Mouse (Mus musculus): Measurements from ENCODE around the gene Olfr221. TPM values are rescaled to one million over a fixed set of nuclear protein-coding genes. Genes with fewer than 3 reads are reported as not detected.
"Not testable (repeated sequence)": the region's sequence is repeated elsewhere in the genome, so short reads cannot be mapped to it uniquely, and the experiment has no call there.

Gene Olfr221
- polyA plus RNA-seq (2015; fragmentation: Nextera tagmentation; extraction: Ambion mirVana) = not detected in 2 replicates

DNA sequence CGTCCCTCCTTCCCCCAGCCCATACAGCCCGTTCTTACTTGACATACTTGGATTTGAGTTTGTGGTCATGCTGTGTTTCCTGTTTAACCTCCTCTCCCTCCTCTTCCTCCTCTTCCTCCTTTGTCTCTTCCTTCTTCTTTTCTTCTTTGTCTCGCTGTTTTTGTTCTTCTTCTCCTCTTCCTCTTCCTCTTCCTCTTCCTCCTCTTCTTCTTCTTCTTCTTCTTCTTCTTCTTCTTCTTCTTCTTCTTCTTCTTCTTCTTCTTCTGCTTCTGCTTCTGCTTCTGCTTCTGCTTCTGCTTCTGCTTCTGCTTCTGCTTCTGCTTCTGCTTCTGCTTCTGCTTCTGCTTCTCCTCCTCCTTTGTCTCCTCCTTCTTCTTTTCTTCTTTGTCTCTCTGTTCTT, at the start of gene Olfr221:
Olfr221 (minus strand) TSS at position 101 of the 400 bp plus-strand sequence.
- not testable (repeated sequence) for H3K9ac ChIP-seq (ENCODE audit: low read depth, low read length); H3K4me1 ChIP-seq (replicated peaks; ENCODE audit: insufficient read depth, low read length); H3K9me3 ChIP-seq (replicated peaks; ENCODE audit: low read length); H3K4me3 ChIP-seq (replicated peaks; ENCODE audit: low read depth, low read length); H3K4me2 ChIP-seq (ENCODE audit: low read length); H3K27me3 ChIP-seq (ENCODE audit: insufficient read depth, low read length); H3K27ac ChIP-seq; DNase-seq (ENCODE audit: low spot score); ATAC-seq (replicated peaks; ENCODE audit: low FRiP score, low read depth); H3K36me3 ChIP-seq (ENCODE audit: insufficient read depth, low read length)
- 63% methylated on average over 3 of the region's 3 CpGs for WGBS

- DNase-seq (ENCODE audit: low spot score) (no peak), ATAC-seq (replicated peaks; ENCODE audit: low FRiP score, low read depth) (no peak)
- H3K27me3 ChIP-seq (ENCODE audit: insufficient read depth, low read length) = no peaks in the 10 kb centered on the region
- H3K4me2 ChIP-seq (ENCODE audit: low read length) = no peak overlapping the region
- H3K9ac ChIP-seq (ENCODE audit: low read depth, low read length) = no peak overlapping the region
- H3K9me3 ChIP-seq (replicated peaks; ENCODE audit: low read length) = no peaks in the 10 kb centered on the region
- peaks cover 36% of the 10 kb centered on the region for H3K36me3 ChIP-seq (ENCODE audit: insufficient read depth, low read length)
- no peak overlapping the region for H3K27ac ChIP-seq
- H3K4me3 ChIP-seq (replicated peaks; ENCODE audit: low read depth, low read length) = no peak overlapping the region
- TF ChIP-seq CTCF (IDR thresholded peaks at IDR 0.05; ENCODE audit: low read depth) = no peak
- H3K4me1 ChIP-seq (replicated peaks; ENCODE audit: insufficient read depth, low read length) = no peaks in the 10 kb centered on the region
Observed at GRCm38 (mm10) chr14:52083083-52083482, 40.8 kb upstream of the Olfr221 start.

- Histone ChIP-seq H3K27ac (no peak overlapping the region), H3K9me3 (replicated peaks; ENCODE audit: low read length) (no peaks in the 10 kb centered on the region), H3K4me2 (ENCODE audit: low read length) (no peak overlapping the region), H3K27me3 (ENCODE audit: insufficient read depth, low read length) (no peaks in the 10 kb centered on the region), H3K36me3 (ENCODE audit: insufficient read depth, low read length) (peaks cover 23% of the 10 kb centered on the region), H3K9ac (ENCODE audit: low read depth, low read length) (no peak overlapping the region), H3K4me3 (replicated peaks; ENCODE audit: low read depth, low read length) (no peak overlapping the region), H3K4me1 (replicated peaks; ENCODE audit: insufficient read depth, low read length) (no peaks in the 10 kb centered on the region)
- no peak for TF ChIP-seq CTCF (IDR thresholded peaks at IDR 0.05; ENCODE audit: low read depth)
- peak; percentile 68 for ATAC-seq (replicated peaks; ENCODE audit: low FRiP score, low read depth)
- 92% methylated on average over 15 of the region's 15 CpGs for WGBS
- DNase-seq (ENCODE audit: low spot score) = no peak
Observed at GRCm38 (mm10) chr14:52071599-52072137, 29.4 kb upstream of the Olfr221 start.

DNA sequence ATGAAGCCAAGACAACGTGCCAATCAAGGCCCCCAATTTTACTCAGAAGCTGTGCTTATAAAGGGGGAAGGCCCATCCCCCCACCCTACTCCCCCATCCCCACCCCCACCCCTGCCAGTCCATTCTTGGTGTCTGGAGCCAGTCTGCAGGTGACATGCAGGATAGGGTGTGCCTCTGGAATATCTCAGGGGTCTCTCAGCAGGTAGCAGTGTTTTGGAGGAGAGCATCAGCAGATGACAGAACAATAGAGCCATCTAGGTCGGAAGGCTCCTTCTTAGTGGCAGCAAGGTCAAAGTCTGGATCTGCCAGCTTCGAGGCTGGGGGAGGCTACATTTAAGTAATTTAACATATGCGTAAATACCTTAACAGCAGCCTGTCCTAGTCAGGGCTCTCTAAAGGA, 23.9 kb upstream of the Olfr221 start:
- no peak for TF ChIP-seq CTCF (IDR thresholded peaks at IDR 0.05; ENCODE audit: low read depth)
- WGBS = 53% methylated on average over 4 of the region's 4 CpGs
- ATAC-seq (replicated peaks; ENCODE audit: low FRiP score, low read depth) = no peak

GRCm38 (mm10) chr14:52061798-52062197, 19.5 kb upstream of the Olfr221 start:
- H3K36me3 ChIP-seq (ENCODE audit: insufficient read depth, low read length) = no peaks in the 10 kb centered on the region
- 87% methylated on average over 8 of the region's 8 CpGs for WGBS
- no peak overlapping the region for H3K4me2 ChIP-seq (ENCODE audit: low read length)
- H3K4me3 ChIP-seq (replicated peaks; ENCODE audit: low read depth, low read length) = no peak overlapping the region
- no peaks in the 10 kb centered on the region for H3K9me3 ChIP-seq (replicated peaks; ENCODE audit: low read length)
- DNase-seq (ENCODE audit: low spot score) (no peak), ATAC-seq (replicated peaks; ENCODE audit: low FRiP score, low read depth) (no peak)
- no peak for TF ChIP-seq CTCF (IDR thresholded peaks at IDR 0.05; ENCODE audit: low read depth)
- H3K4me1 ChIP-seq (replicated peaks; ENCODE audit: insufficient read depth, low read length) = no peaks in the 10 kb centered on the region
- no peak overlapping the region for H3K9ac ChIP-seq (ENCODE audit: low read depth, low read length)
- H3K27ac ChIP-seq = no peak overlapping the region
- no peaks in the 10 kb centered on the region for H3K27me3 ChIP-seq (ENCODE audit: insufficient read depth, low read length)

More for the DNA sequence above, 23.9 kb upstream of the Olfr221 start:
- Histone ChIP-seq H3K27ac (no peak overlapping the region), H3K4me3 (replicated peaks; ENCODE audit: low read depth, low read length) (no peak overlapping the region), H3K4me1 (replicated peaks; ENCODE audit: insufficient read depth, low read length) (no peaks in the 10 kb centered on the region), H3K9ac (ENCODE audit: low read depth, low read length) (no peak overlapping the region), H3K27me3 (ENCODE audit: insufficient read depth, low read length) (no peaks in the 10 kb centered on the region), H3K36me3 (ENCODE audit: insufficient read depth, low read length) (no peaks in the 10 kb centered on the region), H3K9me3 (replicated peaks; ENCODE audit: low read length) (no peaks in the 10 kb centered on the region), H3K4me2 (ENCODE audit: low read length) (no peak overlapping the region)
- no peak for DNase-seq (ENCODE audit: low spot score)

- H3K4me3 ChIP-seq (replicated peaks; ENCODE audit: low read depth, low read length) = no peak overlapping the region
- no peak overlapping the region for H3K9ac ChIP-seq (ENCODE audit: low read depth, low read length)
- H3K9me3 ChIP-seq (replicated peaks; ENCODE audit: low read length) = no peaks in the 10 kb centered on the region
- H3K4me2 ChIP-seq (ENCODE audit: low read length) = no peak overlapping the region
- DNase-seq (ENCODE audit: low spot score) = no peak
- no peaks in the 10 kb centered on the region for H3K36me3 ChIP-seq (ENCODE audit: insufficient read depth, low read length)
- no peak for TF ChIP-seq CTCF (IDR thresholded peaks at IDR 0.05; ENCODE audit: low read depth)
- no peaks in the 10 kb centered on the region for H3K27me3 ChIP-seq (ENCODE audit: insufficient read depth, low read length)
- no peaks in the 10 kb centered on the region for H3K4me1 ChIP-seq (replicated peaks; ENCODE audit: insufficient read depth, low read length)
- 83% methylated on average over 1 of the region's 1 CpGs for WGBS
- ATAC-seq (replicated peaks; ENCODE audit: low FRiP score, low read depth) = no peak
- no peak overlapping the region for H3K27ac ChIP-seq
Observed at GRCm38 (mm10) chr14:52060800-52061199, 18.5 kb upstream of the Olfr221 start.

- DNase-seq (ENCODE audit: low spot score) = peak; percentile 18
- H3K9me3 ChIP-seq (replicated peaks; ENCODE audit: low read length) = no peaks in the 10 kb centered on the region
- H3K4me1 ChIP-seq (replicated peaks; ENCODE audit: insufficient read depth, low read length) = no peaks in the 10 kb centered on the region
- no peak overlapping the region for H3K27ac ChIP-seq
- H3K4me3 ChIP-seq (replicated peaks; ENCODE audit: low read depth, low read length) = no peak overlapping the region
- no peaks in the 10 kb centered on the region for H3K27me3 ChIP-seq (ENCODE audit: insufficient read depth, low read length)
- H3K36me3 ChIP-seq (ENCODE audit: insufficient read depth, low read length) = no peaks in the 10 kb centered on the region
- H3K9ac ChIP-seq (ENCODE audit: low read depth, low read length) = no peak overlapping the region
- TF ChIP-seq CTCF (IDR thresholded peaks at IDR 0.05; ENCODE audit: low read depth) = no peak
- WGBS = 43% methylated on average over 4 of the region's 4 CpGs
- ATAC-seq (replicated peaks; ENCODE audit: low FRiP score, low read depth) = no peak
- no peak overlapping the region for H3K4me2 ChIP-seq (ENCODE audit: low read length)
Observed at GRCm38 (mm10) chr14:52059982-52060381, 17.7 kb upstream of the Olfr221 start.

DNA sequence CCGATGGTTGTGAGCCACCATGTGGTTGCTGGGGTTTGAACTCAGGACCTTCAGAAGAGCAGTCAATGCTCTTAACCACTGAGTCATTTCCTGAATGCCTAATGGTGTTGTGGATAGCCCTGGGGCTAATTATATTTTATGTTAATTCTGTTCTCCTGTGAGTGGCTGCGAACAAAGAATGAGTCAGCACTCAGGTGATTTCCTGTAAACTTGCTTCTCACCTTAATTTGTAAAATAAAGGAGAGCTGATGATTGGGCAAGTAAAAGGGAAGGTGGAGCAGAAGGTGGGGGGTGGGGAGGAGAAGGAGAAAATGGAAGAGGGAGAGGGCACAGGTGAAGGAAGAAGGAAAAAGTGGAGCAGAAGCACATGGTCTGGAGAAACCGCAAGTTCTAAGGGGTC, 10.5 kb upstream of the Olfr221 start:
- 74% methylated on average over 3 of the region's 3 CpGs for WGBS
- H3K4me3 ChIP-seq (replicated peaks; ENCODE audit: low read depth, low read length); ATAC-seq (replicated peaks; ENCODE audit: low FRiP score, low read depth); H3K4me2 ChIP-seq (ENCODE audit: low read length); H3K9me3 ChIP-seq (replicated peaks; ENCODE audit: low read length); DNase-seq (ENCODE audit: low spot score); H3K27me3 ChIP-seq (ENCODE audit: insufficient read depth, low read length); H3K9ac ChIP-seq (ENCODE audit: low read depth, low read length); H3K27ac ChIP-seq; H3K4me1 ChIP-seq (replicated peaks; ENCODE audit: insufficient read depth, low read length); H3K36me3 ChIP-seq (ENCODE audit: insufficient read depth, low read length): not testable (repeated sequence)

Data from kidney, postnatal 0 days (tissue).